Mouse (Mus musculus): Measurements from ENCODE around the gene Atad3a.

DNA sequence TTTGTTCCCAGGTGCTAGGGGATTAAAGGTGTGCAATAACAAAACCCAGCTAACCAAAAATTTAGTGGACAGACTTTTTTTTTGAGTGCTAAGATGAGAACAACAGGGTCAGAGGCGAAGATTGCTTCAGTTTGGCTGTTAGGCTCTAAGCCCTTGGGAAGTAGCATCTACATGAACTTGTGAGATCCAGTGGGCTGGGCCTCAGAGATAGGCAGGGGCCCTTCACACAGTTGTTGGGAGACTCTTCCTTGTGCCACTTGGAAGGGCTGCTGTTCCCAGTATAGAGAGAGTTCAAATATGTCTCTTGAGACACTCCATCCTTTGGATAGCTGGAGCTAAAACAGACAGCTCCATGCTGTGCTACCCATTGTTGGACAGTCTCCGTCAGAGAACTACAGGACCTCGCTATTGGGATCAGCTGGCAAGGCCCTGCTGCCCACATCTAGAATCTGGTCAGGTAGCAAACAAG, 29.2 kb upstream of the Atad3a start, which contains the start of gene Ankrd65:
- TF ChIP-seq POLR2A (IDR thresholded peaks at IDR 0.05; ENCODE audit: insufficient read depth, low read length) (no peak), CTCF (IDR thresholded peaks at IDR 0.05; ENCODE audit: low read depth, low read length) (no peak), EP300 (IDR thresholded peaks at IDR 0.05; ENCODE audit: insufficient read depth, low read depth, low read length) (no peak)
